Mouse (Mus musculus) liver, embryonic 14.5 days (tissue): ENCODE results near the gene Mesd. TPM values are rescaled to one million over a fixed set of nuclear protein-coding genes. Genes with fewer than 3 reads are reported as not detected.

Source experiments
- ATAC-seq: fragments of 200-750 bp; cut with Nextera tagmentation; 2 replicates; pipeline ENCODE4 v1.8.0; 2017; ENCODE audit warnings: moderate number of reproducible peaks, mild to moderate bottlenecking, moderate library complexity; ENCODE audit not compliant: insufficient read depth
- DNase-seq, 3 experiments: peaks; one replicate each; pipeline ENCODE4 v3.0.0-alpha.2; 2012 to 2013; ENCODE audit warnings: low read depth in 3 of 3, low spot score in 3 of 3
- H3K27ac ChIP-seq: fragments of 300-500 bp; sonication (generic); 2 replicates; pipeline ENCODE4 v1.5.1; 2014; ENCODE audit warnings: moderate library complexity, mild to moderate bottlenecking, control low read depth, inconsistent platforms
- H3K27me3 ChIP-seq: fragments of 300-500 bp; sonication (generic); 2 replicates; pipeline ENCODE4 v1.6.1; 2014; ENCODE audit warnings: mild to moderate bottlenecking, low read length, moderate library complexity; ENCODE audit not compliant: control insufficient read depth, insufficient read depth
- H3K36me3 ChIP-seq: fragments of 300-500 bp; sonication (generic); replicated peaks from 2 replicates; pipeline ENCODE4 v1.6.1; 2014; ENCODE audit warnings: low read depth; ENCODE audit not compliant: control insufficient read depth, insufficient read depth
- H3K4me1 ChIP-seq, 2 experiments: fragments of 200-500 bp in 1 of 2; fragments of 300-500 bp in 1 of 2; sonication (generic) in 1 of 2; replicated peaks; 2 replicates each; pipeline ENCODE4 v1.6.1; 2012 to 2014; ENCODE audit warnings: antibody characterized with exemption in 1 of 2, inconsistent platforms in 1 of 2, low read length in 1 of 2; ENCODE audit not compliant: control insufficient read depth in 2 of 2, insufficient read depth in 2 of 2
- H3K4me2 ChIP-seq: fragments of 300-500 bp; sonication (generic); 2 replicates; pipeline ENCODE4 v1.6.1; 2014; ENCODE audit warnings: low read depth, mild to moderate bottlenecking, control low read depth, moderate library complexity
- H3K4me3 ChIP-seq, 2 experiments: fragments of 200-500 bp in 1 of 2; fragments of 300-500 bp in 1 of 2; sonication (generic) in 1 of 2; 2 replicates each; pipeline ENCODE4 v1.5.1; 2012 to 2014; ENCODE audit warnings: low read depth in 2 of 2, low read length in 2 of 2, mild to moderate bottlenecking in 2 of 2, control low read depth in 1 of 2, inconsistent platforms in 1 of 2, moderate library complexity in 1 of 2; ENCODE audit not compliant: insufficient read depth in 1 of 2
- H3K9ac ChIP-seq: fragments of 300-500 bp; sonication (generic); replicated peaks from 2 replicates; pipeline ENCODE4 v1.6.1; 2014; ENCODE audit warnings: mild to moderate bottlenecking, control low read depth, moderate library complexity
- H3K9me3 ChIP-seq: fragments of 300-500 bp; sonication (generic); 2 replicates; pipeline ENCODE4 v1.6.1; 2016; ENCODE audit warnings: low read length, mixed read lengths; ENCODE audit not compliant: control insufficient read depth
- CTCF ChIP-seq: IDR thresholded peaks from 2 replicates; pipeline ENCODE4 v1.5.1; 2016; ENCODE audit warnings: antibody characterized with exemption, low read depth, control low read depth
- EP300 ChIP-seq: IDR thresholded peaks from 2 replicates; pipeline ENCODE4 v1.6.1; 2016; ENCODE audit warnings: antibody characterized with exemption, low read depth
- WGBS: fragments of 180-500 bp; shearing (Covaris S2); extraction: QIAGEN DNeasy Blood & Tissue Kit; methylation state at CpG from one replicate; pipeline ENCODE4 v1.1.7; 2014; ENCODE audit not compliant: insufficient replicate concordance; 5-methylcytosine and 5-hydroxymethylcytosine counted together
- polyA plus RNA-seq, 2 experiments: library from polyadenylated mRNA; depleted of rRNA in 1 of 2; stranded (reverse) in 1 of 2; unstranded in 1 of 2; fragments of >200 nt; fragmentation: Nextera tagmentation in 1 of 2; extraction: Ambion mirVana in 1 of 2; gene quantifications; 2 replicates each; pipeline versions ENCODE4 v1.2.1 to v1.2.3; 2012 to 2014

The Mesd gene
- polyA plus RNA-seq, 2 experiments = 12.0 to 43.0 TPM

- Histone ChIP-seq H3K9me3 (no peaks in the 10 kb centered on the region), H3K4me2 (peak overlapping the region; percentile 85), H3K4me1 (peaks cover 31 to 45% of the 10 kb centered on the region in 2 experiments), H3K36me3 (peaks cover 19% of the 10 kb centered on the region), H3K9ac (peak overlapping the region; percentile 89), H3K4me3 (peak overlapping the region; percentile 87 to 94), H3K27ac (no peak overlapping the region), H3K27me3 (no peaks in the 10 kb centered on the region)
- TF ChIP-seq CTCF (no peak), EP300 (no peak)
- no peak for DNase-seq
- WGBS = 87% methylated on average over 35 of the region's 35 CpGs
- ATAC-seq = no peak
Observed at GRCm38 (mm10) chr7:83882150-83882632, 2.1 kb upstream of the Mesd start.

- peak; percentile 59 to 65 (median 63) for DNase-seq
- H3K4me3 ChIP-seq = peak overlapping the region; percentile 87 to 94
- no peaks in the 10 kb centered on the region for H3K27me3 ChIP-seq
- H3K4me1 ChIP-seq = peaks cover 31 to 43% of the 10 kb centered on the region in 2 experiments
- H3K9me3 ChIP-seq = no peaks in the 10 kb centered on the region
- H3K27ac ChIP-seq = peak overlapping the region; percentile 99
- peak overlapping the region; percentile 85 for H3K4me2 ChIP-seq
- peaks cover 16% of the 10 kb centered on the region for H3K36me3 ChIP-seq
- H3K9ac ChIP-seq = peak overlapping the region; percentile 89
- ATAC-seq = peak; percentile 36
- WGBS = 15% methylated on average over 56 of the region's 56 CpGs
- TF ChIP-seq CTCF (no peak; the same call in 1 of the 2 replicates), EP300 (no peak)
Observed at GRCm38 (mm10) chr7:83882633-83883275, 1.5 kb upstream of the Mesd start.

GRCm38 (mm10) chr7:83883276-83884020 lies 818 bp upstream of the Mesd start:
- Histone ChIP-seq H3K9me3 (no peaks in the 10 kb centered on the region), H3K4me1 (peaks cover 31 to 43% of the 10 kb centered on the region in 2 experiments), H3K27ac (peak overlapping the region; percentile 99), H3K4me3 (peak overlapping the region; percentile 87 to 94), H3K36me3 (peaks cover 12% of the 10 kb centered on the region), H3K27me3 (no peaks in the 10 kb centered on the region), H3K9ac (peak overlapping the region; percentile 89), H3K4me2 (peak overlapping the region; percentile 85)
- ATAC-seq = peak; percentile 78
- peak; percentile 67 to 73 (median 72) for DNase-seq
- no peak for TF ChIP-seq CTCF
- TF ChIP-seq EP300 = no peak
- under 1% methylated on average over 83 of the region's 91 CpGs for WGBS

DNA sequence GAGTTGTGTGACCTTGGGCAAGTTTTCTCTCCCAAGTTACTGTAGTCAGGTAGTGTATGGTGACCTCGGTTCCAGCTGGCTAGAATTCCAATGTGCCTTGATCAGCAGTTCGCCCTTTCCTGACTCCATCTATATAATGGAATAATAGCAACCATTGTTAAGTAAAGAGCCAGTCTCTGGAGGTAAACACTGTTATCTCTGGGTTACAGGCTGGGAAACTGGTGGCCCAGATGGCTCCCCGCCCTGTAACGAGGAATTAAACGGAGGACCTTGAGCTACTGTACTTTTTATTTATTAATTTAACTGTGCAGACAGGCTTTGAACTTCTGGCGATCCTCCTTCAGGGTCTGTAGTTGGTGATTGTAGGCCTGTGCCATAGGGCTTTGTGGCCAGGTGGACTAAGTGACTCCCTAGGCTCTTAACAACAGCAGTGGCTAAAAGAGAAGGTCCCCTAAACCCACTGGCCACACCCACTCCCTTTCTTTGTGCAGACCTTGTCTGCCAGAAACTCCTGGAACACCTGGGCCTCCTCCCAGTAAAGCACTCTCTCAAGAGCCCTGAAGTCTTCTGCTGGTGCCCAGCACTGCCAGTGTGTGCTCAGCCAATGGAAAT lies 761 bp downstream of the Mesd start:
- DNase-seq (peak; percentile 69 to 75 (median 70)), ATAC-seq (peak; percentile 57)
- H3K9me3 ChIP-seq = no peaks in the 10 kb centered on the region
- peak overlapping the region; percentile 89 for H3K9ac ChIP-seq
- H3K4me1 ChIP-seq = peaks cover 40 to 45% of the 10 kb centered on the region in 2 experiments
- WGBS = 9% methylated on average over 6 of the region's 6 CpGs
- no peaks in the 10 kb centered on the region for H3K27me3 ChIP-seq
- peak overlapping the region; percentile 87 to 94 for H3K4me3 ChIP-seq
- H3K4me2 ChIP-seq = peak overlapping the region; percentile 85
- H3K36me3 ChIP-seq = peaks cover 12% of the 10 kb centered on the region
- TF ChIP-seq EP300 (peak; percentile 86), CTCF (no peak)
- peak overlapping the region; percentile 99 for H3K27ac ChIP-seq

- ATAC-seq (peak; percentile 40), DNase-seq (peak; percentile 79)
- Histone ChIP-seq H3K27ac (peak overlapping the region; percentile 99), H3K4me2 (peak overlapping the region; percentile 85), H3K4me1 (peaks cover 40 to 43% of the 10 kb centered on the region in 2 experiments), H3K9me3 (no peaks in the 10 kb centered on the region), H3K9ac (peak overlapping the region; percentile 89), H3K4me3 (peak overlapping the region; percentile 3 to 87; a peak in 3 of 4 replicates), H3K36me3 (peaks cover 8% of the 10 kb centered on the region), H3K27me3 (no peaks in the 10 kb centered on the region)
- WGBS = 6% methylated on average over 4 of the region's 4 CpGs
- TF ChIP-seq CTCF (no peak), EP300 (peak; percentile 83)
Observed at GRCm38 (mm10) chr7:83885835-83886234, 1.6 kb downstream of the Mesd start.
